Mouse (Mus musculus) erythroblast, embryonic 14.5 days (primary cell): Measurements from ENCODE around the gene Ptpn13.

Experiments
- GATA1 ChIP-seq: IDR thresholded peaks from 2 replicates; pipeline ENCODE4 v1.6.1; 2012; ENCODE audit warnings: low read length, inconsistent platforms, mixed read lengths
- TAL1 ChIP-seq: IDR thresholded peaks from 3 replicates; pipeline ENCODE4 v1.6.1; 2012; ENCODE audit warnings: low read length, inconsistent platforms, mixed read lengths

- TF ChIP-seq GATA1 (no peak), TAL1 (no peak)
Observed at GRCm38 (mm10) chr5:103474259-103474658, 49.3 kb downstream of the Ptpn13 start.
